In the genomic region with DNA sequence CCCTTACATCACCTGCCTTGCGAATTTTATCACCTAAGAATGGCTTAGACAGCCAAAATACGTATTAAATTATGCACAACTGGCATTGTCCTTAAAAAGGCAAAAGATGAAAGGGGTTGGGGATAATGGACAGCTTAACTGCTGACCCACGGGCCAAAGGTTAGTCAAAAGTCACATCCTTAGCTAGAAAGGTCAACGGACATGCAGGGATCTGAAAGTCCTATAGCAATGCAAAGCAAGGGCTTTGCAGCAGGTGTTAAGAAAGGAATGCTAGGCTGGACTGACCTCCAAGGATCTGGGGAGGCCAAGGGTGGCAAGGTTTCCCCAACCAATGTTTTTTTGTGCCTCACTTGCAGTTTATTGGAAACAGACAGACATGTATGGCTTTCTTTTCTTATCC, we compare ENCODE assay signal across 24 mouse cellular contexts. TPM values are rescaled to one million over a fixed set of nuclear protein-coding genes. Genes with fewer than 3 reads are reported as not detected.
DNase-seq lines count a peak whose midpoint lies in the region; ATAC-seq lines count a peak whose summit lies in the region.
"Had no signal": no experiment of that assay in that cellular context is flagged by ENCODE, and none has a peak within 500 bp of the region (broad histone marks: within the 10 kb centered on the region; RNA-seq: fewer than 3 reads in every experiment).

No protein-coding gene starts in this region.

- H3K27ac ChIP-seq in midbrain, embryonic 10.5 days (replicated peaks) = no peak overlapping the region
- H3K27ac ChIP-seq in midbrain, embryonic 16.5 days (ENCODE audit: low read length) = no peak overlapping the region
- H3K27ac ChIP-seq: embryonic facial prominence, embryonic 15.5 days; forebrain, embryonic 10.5 days; forebrain, embryonic 15.5 days; hindbrain, embryonic 15.5 days had no signal

- H3K4me2 ChIP-seq in midbrain, embryonic 16.5 days (ENCODE audit: low read length) = no peak overlapping the region
- H3K4me2 ChIP-seq: embryonic facial prominence, embryonic 15.5 days; forebrain, embryonic 15.5 days; heart, embryonic 12.5 days; hindbrain, embryonic 15.5 days had no signal

- H3K27me3 ChIP-seq in midbrain, embryonic 10.5 days (ENCODE audit: low read depth, poor library complexity, severe bottlenecking) = peaks cover 74% of the 10 kb centered on the region
- no peaks in the 10 kb centered on the region; the same call in 1 of the 2 replicates for H3K27me3 ChIP-seq in midbrain, embryonic 16.5 days (ENCODE audit: control insufficient read depth, insufficient read depth, low read depth, low read length)
- H3K27me3 ChIP-seq: embryonic facial prominence, embryonic 15.5 days; forebrain, embryonic 15.5 days; heart, embryonic 12.5 days; hindbrain, embryonic 15.5 days had no signal

- no peak for ATAC-seq in midbrain, embryonic 16.5 days
- ATAC-seq: activated CD4-positive, CD25-positive, alpha-beta regulatory T cell, adult 4 months; forebrain, embryonic 15.5 days; inflammation-experienced regulatory T-cells, adult 6 months had no signal

- 3% methylated on average over 4 of the region's 4 CpGs for WGBS in midbrain, embryonic 10.5 days
- 15% methylated on average over 4 of the region's 4 CpGs for WGBS in midbrain, embryonic 16.5 days

- H3K4me1 ChIP-seq in midbrain, embryonic 10.5 days = peaks cover 73% of the 10 kb centered on the region
- H3K4me1 ChIP-seq in midbrain, embryonic 16.5 days (ENCODE audit: control insufficient read depth, insufficient read depth, low read length) = no peaks in the 10 kb centered on the region; the same call in 1 of the 2 replicates
- H3K4me1 ChIP-seq: embryonic facial prominence, embryonic 15.5 days; forebrain, embryonic 15.5 days; hindbrain, embryonic 15.5 days had no signal

- DNase-seq in midbrain, embryonic 10.5 days (ENCODE audit: low spot score) = peak; percentile 75
- DNase-seq in R1 (ENCODE audit: low read depth, low spot score) = peak; percentile 88
- DNase-seq in embryo, embryonic 11 days = peak; percentile 44
- DNase-seq in urinary bladder, postnatal 4 days (ENCODE audit: low spot score in 2 of 2) = no peak
- DNase-seq in lung, postnatal 10 days = no peak
- no peak for DNase-seq in adrenal gland, postnatal 10 days
- DNase-seq: adrenal gland, postnatal 36 days; cerebellum, adult 2 months; cerebellum, postnatal 10 days; gastrocnemius, postnatal 14 days; kidney, adult 11 months had no signal

- H3K4me3 ChIP-seq in midbrain, embryonic 10.5 days = no peak overlapping the region
- H3K4me3 ChIP-seq in midbrain, embryonic 16.5 days (ENCODE audit: low read depth, low read length) = no peak overlapping the region
- H3K4me3 ChIP-seq: embryonic facial prominence, embryonic 15.5 days; erythroblast, embryonic 14.5 days; forebrain, embryonic 10.5 days; forebrain, embryonic 15.5 days; heart, embryonic 12.5 days; hindbrain, embryonic 15.5 days had no signal

- no peak overlapping the region for H3K9ac ChIP-seq in midbrain, embryonic 16.5 days (ENCODE audit: low read depth, low read length)
- H3K9ac ChIP-seq: embryonic facial prominence, embryonic 15.5 days; forebrain, embryonic 15.5 days; heart, embryonic 12.5 days; hindbrain, embryonic 15.5 days had no signal

- peaks cover 29% of the 10 kb centered on the region for H3K36me3 ChIP-seq in midbrain, embryonic 10.5 days
- H3K36me3 ChIP-seq in midbrain, embryonic 16.5 days (ENCODE audit: control insufficient read depth, insufficient read depth, low read length) = no peaks in the 10 kb centered on the region
- H3K36me3 ChIP-seq: embryonic facial prominence, embryonic 15.5 days; forebrain, embryonic 15.5 days; G1E; heart, embryonic 12.5 days; hindbrain, embryonic 15.5 days had no signal

- H3K9me3 ChIP-seq in midbrain, embryonic 10.5 days (replicated peaks) = no peaks in the 10 kb centered on the region
- no peaks in the 10 kb centered on the region for H3K9me3 ChIP-seq in midbrain, embryonic 16.5 days (replicated peaks; ENCODE audit: control insufficient read depth, low read length, poor library complexity, severe bottlenecking)
- H3K9me3 ChIP-seq: embryonic facial prominence, embryonic 15.5 days; forebrain, embryonic 10.5 days; forebrain, embryonic 15.5 days; G1E; heart, embryonic 12.5 days; hindbrain, embryonic 15.5 days had no signal

RNA-seq across cellular contexts. Expression of a gene that starts 9.8 kb away (rescaled TPM):
- 22.1 and 33.5 TPM in 2 replicates for polyA plus RNA-seq in midbrain, embryonic 10.5 days (2016; fragmentation: Nextera tagmentation; extraction: Ambion mirVana)
- 2.0 and 2.3 TPM in 2 replicates for polyA plus RNA-seq in midbrain, embryonic 16.5 days (2015; fragmentation: Nextera tagmentation; extraction: Ambion mirVana)
- total RNA-seq in adrenal gland, postnatal 10 days (2021) = under 1 TPM; 0.21 to 0.30 TPM
- total RNA-seq: adrenal gland, adult 18-20 months; adrenal gland, postnatal 36 days; granulocyte monocyte progenitor cell, adult 5-6 weeks had no signal
- polyA plus RNA-seq: activated CD4-positive, CD25-positive, alpha-beta regulatory T cell, adult 4 months; erythroblast, embryonic 14.5 days; G1E; heart, embryonic 16.5 days; inflammation-experienced regulatory T-cells, adult 6 months had no signal

RNA-seq across cellular contexts. Expression of a gene that starts 36.5 kb away (rescaled TPM):
- polyA plus RNA-seq in midbrain, embryonic 10.5 days (2016; fragmentation: Nextera tagmentation; extraction: Ambion mirVana) = 9.7 and 9.8 TPM in 2 replicates
- polyA plus RNA-seq in midbrain, embryonic 16.5 days (2015; fragmentation: Nextera tagmentation; extraction: Ambion mirVana) = 7.7 and 8.3 TPM in 2 replicates
- 10 to 100 TPM; 33.0 to 34.8 TPM for total RNA-seq in adrenal gland, postnatal 10 days (2021)

Comparison
In these comparisons a context has a peak if more than half of its experiments do, and no peak if none do; other contexts are left out.
1. DNase-seq: peak in midbrain, embryonic 10.5 days (single experiment), R1 (single experiment) and embryo, embryonic 11 days (single experiment); none in urinary bladder, postnatal 4 days (0 of 2), lung, postnatal 10 days (single experiment) and adrenal gland, postnatal 10 days (single experiment).